8 mouse cellular contexts compared by ENCODE assay signal in genomic region chr5:4496907-4497200, GRCm38 (mm10).
DNase-seq lines count a peak whose midpoint lies in the region; ATAC-seq and TF ChIP-seq lines count a peak whose summit lies in the region.

No protein-coding gene starts in this region.

- H3K4me3 ChIP-seq in kidney, postnatal 0 days (replicated peaks; ENCODE audit: low read depth, low read length) = no peak overlapping the region
- no peak overlapping the region for H3K4me3 ChIP-seq in forebrain, embryonic 15.5 days
- no peak overlapping the region for H3K4me3 ChIP-seq in limb, embryonic 15.5 days
- no peak overlapping the region for H3K4me3 ChIP-seq in olfactory bulb, adult 2 months (ENCODE audit: insufficient read depth, low read depth, low read length)

- H3K4me1 ChIP-seq in kidney, postnatal 0 days (replicated peaks; ENCODE audit: insufficient read depth, low read length) = 0 out of 2 replicates have a peak, but pooled peaks cover 14% of the 10 kb centered on the region
- H3K4me1 ChIP-seq in forebrain, embryonic 15.5 days = peaks cover 25% of the 10 kb centered on the region
- peaks cover 30% of the 10 kb centered on the region for H3K4me1 ChIP-seq in limb, embryonic 15.5 days
- H3K4me1 ChIP-seq in olfactory bulb, adult 2 months (ENCODE audit: control insufficient read depth, insufficient read depth, low read length) = peaks cover 7% of the 10 kb centered on the region

- H3K9me3 ChIP-seq in kidney, postnatal 0 days (replicated peaks; ENCODE audit: low read length) = no peaks in the 10 kb centered on the region
- H3K9me3 ChIP-seq in forebrain, embryonic 15.5 days = no peaks in the 10 kb centered on the region
- no peaks in the 10 kb centered on the region for H3K9me3 ChIP-seq in limb, embryonic 15.5 days

- 15% methylated on average over 3 of the region's 3 CpGs for WGBS in kidney, postnatal 0 days
- WGBS in forebrain, embryonic 15.5 days = 13% methylated on average over 3 of the region's 3 CpGs
- 29% methylated on average over 3 of the region's 3 CpGs for WGBS in limb, embryonic 15.5 days
- 48% methylated on average over 3 of the region's 3 CpGs for WGBS in olfactory bulb, adult 2 months

- no peak for ATAC-seq in kidney, postnatal 0 days (replicated peaks; ENCODE audit: low FRiP score, low read depth)
- no peak for ATAC-seq in forebrain, embryonic 15.5 days (replicated peaks)
- ATAC-seq in limb, embryonic 15.5 days (ENCODE audit: insufficient number of reproducible peaks, low FRiP score, low TSS enrichment, low read depth) = no peak
- no peak for ATAC-seq in erythroblast, adult 5-6 weeks (replicated peaks; ENCODE audit: low FRiP score, poor library complexity, severe bottlenecking)

- peak overlapping the region; percentile 27 for H3K27ac ChIP-seq in kidney, postnatal 0 days
- no peak overlapping the region for H3K27ac ChIP-seq in forebrain, embryonic 15.5 days (replicated peaks)
- no peak overlapping the region for H3K27ac ChIP-seq in limb, embryonic 15.5 days
- H3K27ac ChIP-seq in olfactory bulb, adult 2 months (ENCODE audit: insufficient read depth, low read depth, low read length) = peak overlapping the region; percentile 10; the same call in 1 of the 2 replicates

- no peaks in the 10 kb centered on the region for H3K27me3 ChIP-seq in kidney, postnatal 0 days (ENCODE audit: insufficient read depth, low read length)
- no peaks in the 10 kb centered on the region for H3K27me3 ChIP-seq in forebrain, embryonic 15.5 days
- H3K27me3 ChIP-seq in limb, embryonic 15.5 days = no peaks in the 10 kb centered on the region

- TF ChIP-seq CTCF in kidney, postnatal 0 days (IDR thresholded peaks at IDR 0.05; ENCODE audit: low read depth) = no peak
- no peak for TF ChIP-seq CTCF in olfactory bulb, adult 2 months (IDR thresholded peaks at IDR 0.05; ENCODE audit: insufficient read depth, low read depth, low read length)

- H3K36me3 ChIP-seq in kidney, postnatal 0 days (ENCODE audit: insufficient read depth, low read length) = no peaks in the 10 kb centered on the region
- no peaks in the 10 kb centered on the region for H3K36me3 ChIP-seq in forebrain, embryonic 15.5 days
- no peaks in the 10 kb centered on the region for H3K36me3 ChIP-seq in limb, embryonic 15.5 days

- DNase-seq in kidney, postnatal 0 days (ENCODE audit: low spot score) = peak; percentile 54
- no peak for DNase-seq in kidney, postnatal 10 days
- DNase-seq in urinary bladder, postnatal 25 days (ENCODE audit: low spot score) = no peak
- no peak for DNase-seq in ovary, postnatal 14 days (ENCODE audit: low spot score)

- H3K4me2 ChIP-seq in kidney, postnatal 0 days (ENCODE audit: low read length) = peak overlapping the region; percentile 33
- peak overlapping the region; percentile 16 for H3K4me2 ChIP-seq in forebrain, embryonic 15.5 days (replicated peaks)
- H3K4me2 ChIP-seq in limb, embryonic 15.5 days = 0 out of 2 replicates have a peak overlapping the region, but pooled peaks have one; percentile 19

- TF ChIP-seq POLR2A in olfactory bulb, adult 2 months (IDR thresholded peaks at IDR 0.05; ENCODE audit: insufficient read depth, low read depth, low read length) = no peak

- no peak overlapping the region for H3K9ac ChIP-seq in kidney, postnatal 0 days (ENCODE audit: low read depth, low read length)
- H3K9ac ChIP-seq in forebrain, embryonic 15.5 days (replicated peaks) = no peak overlapping the region
- no peak overlapping the region for H3K9ac ChIP-seq in limb, embryonic 15.5 days

Comparison
In these comparisons a context has a peak if more than half of its experiments do, and no peak if none do; other contexts are left out.
1. H3K27ac ChIP-seq: peak in kidney, postnatal 0 days (single experiment) and olfactory bulb, adult 2 months (single experiment); none in forebrain, embryonic 15.5 days (single experiment) and limb, embryonic 15.5 days (single experiment).
2. Peak in every context shown above with its lines, with median percentiles within 50 percentile points of each other: H3K4me2 ChIP-seq.